Comparison of ENCODE assay signal across 22 mouse cellular contexts in genomic region chr16:5316271-5316670, GRCm38 (mm10).
A peak's percentile ranks its signal among the peaks of the same experiment; 100 is the strongest.
DNase-seq lines count a peak whose midpoint lies in the region; ATAC-seq and TF ChIP-seq lines count a peak whose summit lies in the region.
"Had no signal": no experiment of that assay in that cellular context is flagged by ENCODE, and none has a peak within 500 bp of the region (broad histone marks: within the 10 kb centered on the region; RNA-seq: fewer than 3 reads in every experiment).

No protein-coding gene starts in this region.

- no peak overlapping the region for H3K4me2 ChIP-seq in forebrain, postnatal 0 days (ENCODE audit: low read depth)
- no peak overlapping the region for H3K4me2 ChIP-seq in liver, embryonic 11.5 days
- H3K4me2 ChIP-seq: embryonic facial prominence, embryonic 12.5 days; embryonic facial prominence, embryonic 15.5 days; forebrain, embryonic 12.5 days; forebrain, embryonic 15.5 days; heart, embryonic 11.5 days; hindbrain, embryonic 12.5 days; hindbrain, embryonic 15.5 days had no signal

- WGBS in forebrain, postnatal 0 days = 71% methylated on average over 1 of the region's 1 CpGs
- WGBS in forebrain, embryonic 10.5 days = 91% methylated on average over 1 of the region's 1 CpGs
- WGBS in liver, embryonic 11.5 days = 59% methylated on average over 1 of the region's 1 CpGs

- no peaks in the 10 kb centered on the region for H3K27me3 ChIP-seq in forebrain, postnatal 0 days (ENCODE audit: insufficient read depth, low read length)
- no peaks in the 10 kb centered on the region for H3K27me3 ChIP-seq in forebrain, embryonic 10.5 days (ENCODE audit: poor library complexity, severe bottlenecking)
- no peaks in the 10 kb centered on the region for H3K27me3 ChIP-seq in liver, embryonic 11.5 days (replicated peaks; ENCODE audit: control insufficient read depth, insufficient read depth, low read length)
- H3K27me3 ChIP-seq: embryonic facial prominence, embryonic 12.5 days; embryonic facial prominence, embryonic 15.5 days; forebrain, embryonic 12.5 days; forebrain, embryonic 15.5 days; hindbrain, embryonic 12.5 days; hindbrain, embryonic 15.5 days had no signal

- 0 out of 2 replicates have a peak overlapping the region, but pooled peaks have one; percentile 5 for H3K27ac ChIP-seq in forebrain, postnatal 0 days (ENCODE audit: low read depth, low read length)
- H3K27ac ChIP-seq in forebrain, embryonic 10.5 days = no peak overlapping the region
- no peak overlapping the region for H3K27ac ChIP-seq in liver, embryonic 11.5 days (ENCODE audit: low read depth, low read length)
- H3K27ac ChIP-seq: embryonic facial prominence, embryonic 12.5 days; embryonic facial prominence, embryonic 15.5 days; forebrain, embryonic 12.5 days; forebrain, embryonic 15.5 days; hindbrain, embryonic 12.5 days; hindbrain, embryonic 15.5 days had no signal

- H3K4me1 ChIP-seq in forebrain, postnatal 0 days (ENCODE audit: insufficient read depth) = no peaks in the 10 kb centered on the region
- H3K4me1 ChIP-seq in forebrain, embryonic 10.5 days = no peaks in the 10 kb centered on the region
- H3K4me1 ChIP-seq in liver, embryonic 11.5 days (replicated peaks; ENCODE audit: control insufficient read depth, insufficient read depth, low read length) = no peaks in the 10 kb centered on the region
- H3K4me1 ChIP-seq: embryonic facial prominence, embryonic 12.5 days; embryonic facial prominence, embryonic 15.5 days; forebrain, embryonic 12.5 days; forebrain, embryonic 15.5 days; hindbrain, embryonic 12.5 days; hindbrain, embryonic 15.5 days had no signal

- H3K36me3 ChIP-seq in forebrain, postnatal 0 days (ENCODE audit: insufficient read depth) = no peaks in the 10 kb centered on the region
- H3K36me3 ChIP-seq in forebrain, embryonic 10.5 days (replicated peaks) = no peaks in the 10 kb centered on the region
- H3K36me3 ChIP-seq in liver, embryonic 11.5 days (ENCODE audit: control insufficient read depth, insufficient read depth, low read length) = no peaks in the 10 kb centered on the region
- H3K36me3 ChIP-seq: embryonic facial prominence, embryonic 12.5 days; embryonic facial prominence, embryonic 15.5 days; forebrain, embryonic 12.5 days; forebrain, embryonic 15.5 days; hindbrain, embryonic 12.5 days; hindbrain, embryonic 15.5 days had no signal

- DNase-seq in forebrain, postnatal 0 days = peak; percentile 32
- DNase-seq in forebrain, embryonic 10.5 days (ENCODE audit: extremely low spot score, low spot score) = no peak
- DNase-seq in layer of hippocampus, adult 11-12 months (ENCODE audit: low spot score) = peak; percentile 11
- DNase-seq in layer of hippocampus, adult 9-10 months (ENCODE audit: low spot score) = no peak
- DNase-seq in brain, adult 2 months (ENCODE audit: low read depth, low spot score) = peak; percentile 35
- DNase-seq in liver, embryonic 11.5 days (ENCODE audit: low spot score) = no peak
- DNase-seq: adrenal gland, adult 8-10 months; adrenal gland, postnatal 25 days; cerebellum, adult 11 months; cerebellum, adult 2 months; cerebellum, adult 9-11 months; cerebellum, postnatal 25 days; gastrocnemius, postnatal 10 days; gastrocnemius, postnatal 36 days had no signal

- no peak for TF ChIP-seq CTCF in forebrain, postnatal 0 days (IDR thresholded peaks at IDR 0.05; ENCODE audit: low read depth)

- ATAC-seq in forebrain, postnatal 0 days = peak; percentile 59
- ATAC-seq in liver, embryonic 11.5 days (replicated peaks; ENCODE audit: low FRiP score) = no peak
- ATAC-seq: activated CD4-positive, CD25-positive, alpha-beta regulatory T cell, adult 4 months; forebrain, embryonic 15.5 days had no signal

- no peak overlapping the region for H3K9ac ChIP-seq in forebrain, postnatal 0 days
- no peak overlapping the region for H3K9ac ChIP-seq in liver, embryonic 11.5 days (ENCODE audit: low read depth, low read length)
- H3K9ac ChIP-seq: embryonic facial prominence, embryonic 12.5 days; embryonic facial prominence, embryonic 15.5 days; forebrain, embryonic 12.5 days; forebrain, embryonic 15.5 days; hindbrain, embryonic 12.5 days; hindbrain, embryonic 15.5 days had no signal

- no peaks in the 10 kb centered on the region for H3K9me3 ChIP-seq in forebrain, postnatal 0 days (ENCODE audit: low read length)
- no peaks in the 10 kb centered on the region for H3K9me3 ChIP-seq in forebrain, embryonic 10.5 days
- H3K9me3 ChIP-seq in liver, embryonic 11.5 days (ENCODE audit: control insufficient read depth, low read length) = no peaks in the 10 kb centered on the region
- H3K9me3 ChIP-seq: embryonic facial prominence, embryonic 12.5 days; embryonic facial prominence, embryonic 15.5 days; forebrain, embryonic 12.5 days; forebrain, embryonic 15.5 days; hindbrain, embryonic 12.5 days; hindbrain, embryonic 15.5 days had no signal

- H3K4me3 ChIP-seq in forebrain, postnatal 0 days (ENCODE audit: low read depth, low read length) = no peak overlapping the region
- H3K4me3 ChIP-seq in forebrain, embryonic 10.5 days = no peak overlapping the region
- no peak overlapping the region for H3K4me3 ChIP-seq in liver, embryonic 11.5 days (ENCODE audit: low read depth, low read length)
- H3K4me3 ChIP-seq: embryonic facial prominence, embryonic 12.5 days; embryonic facial prominence, embryonic 15.5 days; forebrain, embryonic 12.5 days; forebrain, embryonic 15.5 days; hindbrain, embryonic 12.5 days; hindbrain, embryonic 15.5 days had no signal

Comparison
In these comparisons a context has a peak if more than half of its experiments do, and no peak if none do; other contexts are left out.
1. DNase-seq: peak in forebrain, postnatal 0 days (single experiment), layer of hippocampus, adult 11-12 months (single experiment) and brain, adult 2 months (single experiment); none in forebrain, embryonic 10.5 days (single experiment), layer of hippocampus, adult 9-10 months (single experiment) and liver, embryonic 11.5 days (single experiment).